Mouse (Mus musculus): Measurements from ENCODE around the gene Mitd1. TPM values are rescaled to one million over a fixed set of nuclear protein-coding genes. Genes with fewer than 3 reads are reported as not detected.
A peak's percentile ranks its signal among the peaks of the same experiment; 100 is the strongest.

The Mitd1 gene
- 5.6 TPM in 2 replicates for polyA plus RNA-seq (2012; rRNA removed)

DNA sequence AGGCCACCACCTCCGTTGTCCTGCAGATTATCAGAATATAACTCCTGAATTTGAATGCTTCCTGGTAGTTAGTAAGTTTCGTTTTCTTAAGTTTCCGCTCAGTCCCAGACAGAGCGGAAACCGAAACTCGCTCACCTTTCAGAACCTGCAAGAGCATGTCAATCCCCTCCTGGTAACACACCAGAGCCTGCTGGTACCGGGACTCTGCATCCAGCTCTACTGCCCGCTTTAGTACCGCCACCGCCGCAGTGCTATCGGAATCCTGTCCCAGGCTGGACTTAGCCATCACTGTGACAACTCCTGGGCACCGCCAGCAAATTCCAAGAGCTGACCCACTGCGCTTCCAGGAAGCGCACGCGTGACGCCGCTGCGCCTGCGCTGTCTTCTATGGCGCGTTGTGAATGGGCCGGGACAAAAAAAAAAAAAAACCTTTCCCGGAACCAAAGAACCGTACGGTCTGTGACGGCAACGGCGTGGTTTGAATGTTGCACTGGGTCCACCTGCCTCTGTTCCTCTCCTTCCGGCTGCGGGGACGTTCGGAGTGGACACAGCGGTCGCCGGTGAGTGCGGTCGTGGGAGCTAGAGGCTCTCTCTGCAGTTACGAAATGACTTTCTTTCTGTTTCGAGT, at the start of gene Mitd1, which contains the start of gene Mrpl30:
Gene Mitd1 (minus strand): TSS at position 387 of the 628 bp plus-strand sequence.
Gene Mrpl30 (plus strand): TSS at position 453 of the 628 bp plus-strand sequence.
- Histone ChIP-seq H3K27me3 (ENCODE audit: control insufficient read depth, insufficient read depth, low read length) (no peaks in the 10 kb centered on the region), H3K4me3 (ENCODE audit: extremely low read depth, insufficient read depth, insufficient read length) (peak within 1 kb of the TSS; percentile 76), H3K27ac (ENCODE audit: insufficient read depth, low read length) (peak within 1 kb of the TSS; percentile 91), H3K4me1 (ENCODE audit: control insufficient read depth, insufficient read depth, insufficient read length) (no peaks in the 10 kb centered on the region; the same call in 1 of the 2 replicates), H3K36me3 (ENCODE audit: control insufficient read depth, insufficient read depth, low read length) (peaks cover 9% of the 10 kb centered on the region; the same call in 1 of the 2 replicates)
- WGBS: under 1% methylated on average over 41 of the region's 41 CpGs
- TF ChIP-seq POLR2A (IDR thresholded peaks at IDR 0.05; ENCODE audit: low read depth, low read length) (peak; percentile 28; the same call in 1 of the 2 replicates), CTCF (IDR thresholded peaks at IDR 0.05; ENCODE audit: extremely low read depth, insufficient read depth, insufficient read length, insufficient replicate concordance) (no peak)
- peak; percentile 72 to 82 for DNase-seq (ENCODE audit: low read depth in 1 of 2, low spot score in 2 of 2)

DNA sequence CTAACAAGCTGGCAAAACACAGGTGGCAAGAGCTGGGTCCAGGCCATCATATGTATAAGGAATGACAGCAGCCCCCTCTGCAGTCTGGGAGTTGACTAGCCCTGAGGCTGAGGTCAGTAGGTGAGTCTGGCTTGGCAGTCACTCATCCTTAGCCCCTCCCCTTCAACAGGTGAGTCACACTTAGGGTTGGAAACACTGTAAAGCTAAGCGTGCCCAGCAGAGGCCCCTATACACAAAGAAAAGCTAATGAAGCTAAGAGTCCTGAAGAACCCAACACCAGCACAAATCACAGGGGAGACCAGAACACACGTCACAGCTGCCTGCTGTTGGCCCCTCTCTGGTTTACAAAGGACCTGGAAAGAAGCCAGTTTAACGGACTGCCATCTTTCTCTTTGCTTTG, 41.6 kb upstream of the Mitd1 start:
- H3K4me1 ChIP-seq (ENCODE audit: control insufficient read depth, insufficient read depth, insufficient read length): no peaks in the 10 kb centered on the region
- H3K36me3 ChIP-seq (ENCODE audit: control insufficient read depth, insufficient read depth, low read length): no peaks in the 10 kb centered on the region
- 11% methylated on average over 3 of the region's 3 CpGs for WGBS
- no peaks in the 10 kb centered on the region for H3K27me3 ChIP-seq (ENCODE audit: control insufficient read depth, insufficient read depth, low read length)
- H3K4me3 ChIP-seq (ENCODE audit: extremely low read depth, insufficient read depth, insufficient read length): no peak overlapping the region
- H3K27ac ChIP-seq (ENCODE audit: insufficient read depth, low read length): no peak overlapping the region
- DNase-seq (ENCODE audit: low read depth in 1 of 2, low spot score in 2 of 2): no peak
- TF ChIP-seq CTCF (IDR thresholded peaks at IDR 0.05; ENCODE audit: extremely low read depth, insufficient read depth, insufficient read length, insufficient replicate concordance) (no peak; the same call in 1 of the 2 replicates), POLR2A (IDR thresholded peaks at IDR 0.05; ENCODE audit: low read depth, low read length) (no peak)

DNA sequence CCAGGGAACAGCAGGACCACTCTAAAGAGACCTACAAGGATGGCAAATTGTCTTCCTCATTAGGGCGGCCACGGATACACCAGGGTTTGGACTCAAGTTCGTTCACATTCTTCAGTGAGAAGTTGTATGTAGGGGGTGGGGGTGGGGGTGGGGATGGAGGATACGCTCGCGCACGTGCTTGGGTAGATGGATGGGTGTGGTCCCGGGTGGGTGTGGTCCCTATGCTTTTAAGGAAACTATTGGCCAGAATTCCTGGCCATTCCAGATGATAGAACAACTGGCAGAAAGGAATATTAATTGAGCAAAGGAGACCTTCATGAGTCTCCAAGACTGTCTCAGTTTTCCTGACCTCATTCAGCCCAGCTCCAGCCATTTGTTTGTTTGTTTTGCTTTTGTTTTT, 35.8 kb upstream of the Mitd1 start:
- WGBS: 77% methylated on average over 8 of the region's 8 CpGs
- no peak for DNase-seq (ENCODE audit: low read depth in 1 of 2, low spot score in 2 of 2)
- Histone ChIP-seq H3K27me3 (ENCODE audit: control insufficient read depth, insufficient read depth, low read length) (no peaks in the 10 kb centered on the region), H3K4me1 (ENCODE audit: control insufficient read depth, insufficient read depth, insufficient read length) (no peaks in the 10 kb centered on the region), H3K27ac (ENCODE audit: insufficient read depth, low read length) (no peak overlapping the region), H3K36me3 (ENCODE audit: control insufficient read depth, insufficient read depth, low read length) (no peaks in the 10 kb centered on the region), H3K4me3 (ENCODE audit: extremely low read depth, insufficient read depth, insufficient read length) (no peak overlapping the region)
- no peak for TF ChIP-seq POLR2A (IDR thresholded peaks at IDR 0.05; ENCODE audit: low read depth, low read length)
- no peak for TF ChIP-seq CTCF (IDR thresholded peaks at IDR 0.05; ENCODE audit: extremely low read depth, insufficient read depth, insufficient read length, insufficient replicate concordance)

GRCm38 (mm10) chr1:37922536-37922935, 32.3 kb upstream of the Mitd1 start:
- Histone ChIP-seq H3K4me1 (ENCODE audit: control insufficient read depth, insufficient read depth, insufficient read length) (no peaks in the 10 kb centered on the region), H3K27ac (ENCODE audit: insufficient read depth, low read length) (no peak overlapping the region), H3K4me3 (ENCODE audit: extremely low read depth, insufficient read depth, insufficient read length) (no peak overlapping the region), H3K36me3 (ENCODE audit: control insufficient read depth, insufficient read depth, low read length) (no peaks in the 10 kb centered on the region), H3K27me3 (ENCODE audit: control insufficient read depth, insufficient read depth, low read length) (no peaks in the 10 kb centered on the region)
- 59% methylated on average over 8 of the region's 8 CpGs for WGBS
- no peak for TF ChIP-seq CTCF (IDR thresholded peaks at IDR 0.05; ENCODE audit: extremely low read depth, insufficient read depth, insufficient read length, insufficient replicate concordance)
- no peak for TF ChIP-seq POLR2A (IDR thresholded peaks at IDR 0.05; ENCODE audit: low read depth, low read length)
- DNase-seq (ENCODE audit: low read depth in 1 of 2, low spot score in 2 of 2): no peak

- no peak for DNase-seq (ENCODE audit: low read depth in 1 of 2, low spot score in 2 of 2)
- Histone ChIP-seq H3K4me3 (ENCODE audit: extremely low read depth, insufficient read depth, insufficient read length) (no peak overlapping the region), H3K36me3 (ENCODE audit: control insufficient read depth, insufficient read depth, low read length) (no peaks in the 10 kb centered on the region), H3K27ac (ENCODE audit: insufficient read depth, low read length) (no peak overlapping the region), H3K27me3 (ENCODE audit: control insufficient read depth, insufficient read depth, low read length) (no peaks in the 10 kb centered on the region), H3K4me1 (ENCODE audit: control insufficient read depth, insufficient read depth, insufficient read length) (no peaks in the 10 kb centered on the region)
- 81% methylated on average over 6 of the region's 6 CpGs for WGBS
- no peak for TF ChIP-seq CTCF (IDR thresholded peaks at IDR 0.05; ENCODE audit: extremely low read depth, insufficient read depth, insufficient read length, insufficient replicate concordance)
- TF ChIP-seq POLR2A (IDR thresholded peaks at IDR 0.05; ENCODE audit: low read depth, low read length): no peak
Observed at GRCm38 (mm10) chr1:37918096-37918495, 27.9 kb upstream of the Mitd1 start.

- Histone ChIP-seq H3K27me3 (ENCODE audit: control insufficient read depth, insufficient read depth, low read length) (no peaks in the 10 kb centered on the region), H3K4me3 (ENCODE audit: extremely low read depth, insufficient read depth, insufficient read length) (no peak overlapping the region), H3K4me1 (ENCODE audit: control insufficient read depth, insufficient read depth, insufficient read length) (no peaks in the 10 kb centered on the region), H3K36me3 (ENCODE audit: control insufficient read depth, insufficient read depth, low read length) (no peaks in the 10 kb centered on the region), H3K27ac (ENCODE audit: insufficient read depth, low read length) (no peak overlapping the region)
- TF ChIP-seq CTCF (IDR thresholded peaks at IDR 0.05; ENCODE audit: extremely low read depth, insufficient read depth, insufficient read length, insufficient replicate concordance): no peak
- TF ChIP-seq POLR2A (IDR thresholded peaks at IDR 0.05; ENCODE audit: low read depth, low read length): no peak
- no peak for DNase-seq (ENCODE audit: low read depth in 1 of 2, low spot score in 2 of 2)
- 84% methylated on average over 13 of the region's 13 CpGs for WGBS
Observed at GRCm38 (mm10) chr1:37917666-37918065, 27.5 kb upstream of the Mitd1 start.

- Histone ChIP-seq H3K4me1 (ENCODE audit: control insufficient read depth, insufficient read depth, insufficient read length) (no peaks in the 10 kb centered on the region), H3K36me3 (ENCODE audit: control insufficient read depth, insufficient read depth, low read length) (no peaks in the 10 kb centered on the region), H3K4me3 (ENCODE audit: extremely low read depth, insufficient read depth, insufficient read length) (no peak within 1 kb of the TSS), H3K27me3 (ENCODE audit: control insufficient read depth, insufficient read depth, low read length) (no peaks in the 10 kb centered on the region), H3K27ac (ENCODE audit: insufficient read depth, low read length) (no peak within 1 kb of the TSS)
- TF ChIP-seq CTCF (IDR thresholded peaks at IDR 0.05; ENCODE audit: extremely low read depth, insufficient read depth, insufficient read length, insufficient replicate concordance) (no peak), POLR2A (IDR thresholded peaks at IDR 0.05; ENCODE audit: low read depth, low read length) (no peak)
- WGBS: 77% methylated on average over 5 of the region's 5 CpGs
- no peak for DNase-seq (ENCODE audit: low read depth in 1 of 2, low spot score in 2 of 2)
Observed at GRCm38 (mm10) chr1:37916393-37916792, 26.2 kb upstream of the Mitd1 start, which contains the start of gene Lyg2. TSS of gene Lyg2 (minus strand) at chr1:37916493.
